8 mouse cellular contexts compared by ENCODE assay signal in the genomic region with DNA sequence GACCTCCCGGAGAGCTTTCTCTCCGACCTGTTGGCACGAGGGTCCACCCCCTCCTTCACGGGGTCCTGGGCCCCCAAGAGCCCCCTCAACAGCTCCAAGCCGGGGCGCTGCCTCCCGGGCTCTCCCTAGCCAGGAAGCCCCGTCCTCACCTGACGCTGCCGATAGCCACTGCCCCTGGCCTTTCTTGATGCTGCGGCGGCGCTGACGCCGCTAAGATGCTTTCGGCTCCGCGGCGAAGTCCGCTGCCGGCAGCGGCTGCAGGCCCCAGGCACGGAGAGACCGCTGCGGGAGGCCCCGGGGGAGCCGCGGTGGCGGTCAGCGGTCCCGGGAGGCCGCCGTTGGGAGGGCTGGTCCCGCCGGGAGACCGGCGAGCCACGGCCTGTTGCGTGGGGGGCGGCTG. TPM values are rescaled to one million over a fixed set of nuclear protein-coding genes. Genes with fewer than 3 reads are reported as not detected.
DNase-seq lines count a peak whose midpoint lies in the region; ATAC-seq and TF ChIP-seq lines count a peak whose summit lies in the region.

No protein-coding gene starts in this region.

- H3K4me1 ChIP-seq in heart, embryonic 12.5 days (replicated peaks) = peaks cover 13% of the 10 kb centered on the region
- H3K4me1 ChIP-seq in ES-E14 (ENCODE audit: control insufficient read depth in 2 of 2, insufficient read depth in 2 of 2, low read length in 2 of 2, poor library complexity in 1 of 2) = peaks cover 0 to 7% of the 10 kb centered on the region in 2 experiments; a peak in 1 of 4 replicates
- peaks cover 22% of the 10 kb centered on the region for H3K4me1 ChIP-seq in forebrain, embryonic 15.5 days

- H3K9me3 ChIP-seq in heart, embryonic 12.5 days (replicated peaks) = no peaks in the 10 kb centered on the region
- H3K9me3 ChIP-seq in ES-E14 (ENCODE audit: control insufficient read depth, insufficient read depth, low read depth, low read length) = no peaks in the 10 kb centered on the region
- no peaks in the 10 kb centered on the region for H3K9me3 ChIP-seq in forebrain, embryonic 15.5 days

- H3K36me3 ChIP-seq in heart, embryonic 12.5 days = peaks cover 35% of the 10 kb centered on the region
- peaks cover 33% of the 10 kb centered on the region for H3K36me3 ChIP-seq in ES-E14 (ENCODE audit: control insufficient read depth, insufficient read depth, low read length, poor library complexity, severe bottlenecking)
- H3K36me3 ChIP-seq in forebrain, embryonic 15.5 days = peaks cover 34% of the 10 kb centered on the region
- H3K36me3 ChIP-seq in macrophage (ENCODE audit: inconsistent target) = peaks cover 31% of the 10 kb centered on the region

- H3K9ac ChIP-seq in heart, embryonic 12.5 days = peak overlapping the region; percentile 100
- H3K9ac ChIP-seq in ES-E14 (ENCODE audit: insufficient read depth, low read depth, low read length, poor library complexity, severe bottlenecking) = peak overlapping the region; percentile 98
- peak overlapping the region; percentile 98 for H3K9ac ChIP-seq in forebrain, embryonic 15.5 days (replicated peaks)

- in situ Hi-C loops in ES-E14 (cut with MboI; ENCODE audit: low sequenced_read_pairs in 2 of 2, unreplicated experiment in 2 of 2) = no loop called here

- H3K79me2 ChIP-seq in macrophage (ENCODE audit: inconsistent target) = peaks cover 42% of the 10 kb centered on the region

- ATAC-seq in heart, embryonic 12.5 days (ENCODE audit: insufficient number of reproducible peaks, low FRiP score) = no peak
- ATAC-seq in forebrain, embryonic 15.5 days (replicated peaks) = no peak; the same call in 1 of the 2 replicates

- no peaks in the 10 kb centered on the region for H3K27me3 ChIP-seq in heart, embryonic 12.5 days (replicated peaks)
- no peaks in the 10 kb centered on the region for H3K27me3 ChIP-seq in forebrain, embryonic 15.5 days

- peak overlapping the region; percentile 99 for H3K4me3 ChIP-seq in heart, embryonic 12.5 days
- H3K4me3 ChIP-seq in ES-E14 (ENCODE audit: insufficient read depth in 1 of 2, low read depth in 1 of 2, low read length in 2 of 2, poor library complexity in 1 of 2, severe bottlenecking in 1 of 2) = peak overlapping the region; percentile 72 to 95
- peak overlapping the region; percentile 89 for H3K4me3 ChIP-seq in forebrain, embryonic 15.5 days
- H3K4me3 ChIP-seq in macrophage (ENCODE audit: inconsistent target) = peak overlapping the region; percentile 87

- H3K27ac ChIP-seq in heart, embryonic 12.5 days (ENCODE audit: poor library complexity, severe bottlenecking) = peak overlapping the region; percentile 100
- H3K27ac ChIP-seq in ES-E14 (ENCODE audit: insufficient read depth, low read depth, low read length, poor library complexity, severe bottlenecking) = peak overlapping the region; percentile 98
- H3K27ac ChIP-seq in forebrain, embryonic 15.5 days (replicated peaks) = peak overlapping the region; percentile 98
- H3K27ac ChIP-seq in macrophage = peak overlapping the region; percentile 80

- peak overlapping the region; percentile 83 for H3K4me2 ChIP-seq in heart, embryonic 12.5 days
- peak overlapping the region; percentile 71 for H3K4me2 ChIP-seq in forebrain, embryonic 15.5 days (replicated peaks)

- no peak for DNase-seq in heart, postnatal 14 days
- DNase-seq in ES-E14 (ENCODE audit: low read depth, low spot score) = no peak
- DNase-seq in frontal cortex, postnatal 10 days (ENCODE audit: low spot score in 2 of 2) = no peak
- DNase-seq in adrenal gland, adult 8-10 months = no peak
- no peak for DNase-seq in frontal cortex, adult 2 months (ENCODE audit: extremely low spot score in 1 of 2, low spot score in 1 of 2)

- intact Hi-C loops in heart, postnatal 14 days (cut with DNase I) = no loop called here

- under 1% methylated on average over 40 of the region's 40 CpGs for WGBS in heart, embryonic 12.5 days
- under 1% methylated on average over 40 of the region's 40 CpGs for WGBS in forebrain, embryonic 15.5 days
- WGBS in macrophage (ENCODE audit: missing documents) = under 1% methylated on average over 40 of the region's 40 CpGs

TF ChIP-seq in ES-E14, 5 proteins besides CTCF, POLR2A, EP300 and RAD21:
- TF ChIP-seq ZC3H11A (IDR thresholded peaks at IDR 0.05; ENCODE audit: borderline replicate concordance, low read depth, low read length) = no peak
- TF ChIP-seq MAFK (IDR thresholded peaks at IDR 0.05; ENCODE audit: insufficient read depth, low read depth, low read length) = no peak
- TF ChIP-seq HCFC1 (IDR thresholded peaks at IDR 0.05; ENCODE audit: borderline replicate concordance, insufficient read depth, low read length) = no peak
- no peak for TF ChIP-seq CHD2 (IDR thresholded peaks at IDR 0.05; ENCODE audit: low read depth, low read length)
- no peak for TF ChIP-seq ZNF384 (IDR thresholded peaks at IDR 0.05; ENCODE audit: low read depth, low read length)

RNA-seq across cellular contexts. Expression of a gene that starts 0.5 kb away (rescaled TPM):
- polyA plus RNA-seq in heart, embryonic 12.5 days (2016; fragmentation: Nextera tagmentation; extraction: Ambion mirVana) = 49.7 and 52.5 TPM in 2 replicates
- 10 to 100 TPM; 44.6 to 47.1 TPM for total RNA-seq in heart, postnatal 14 days (2021)
- total RNA-seq in ES-E14 (2012; rRNA removed) = 72.3 and 80.1 TPM in 2 replicates
- polyA plus RNA-seq in forebrain, embryonic 15.5 days (2015; fragmentation: Nextera tagmentation; extraction: Ambion mirVana) = 65.2 and 69.0 TPM in 2 replicates
- total RNA-seq in macrophage (2018; cell fraction: chromatin; rRNA removed) = 100 to 1,000 TPM; 171 to 516 (median 386) TPM
- 100 to 1,000 TPM in 6 of 26 experiments, 10 to 100 TPM in 20; 74.5 to 107 (median 92.7) TPM for total RNA-seq in macrophage (2018; cell fraction: cytosol; rRNA removed)
- 100 to 1,000 TPM; 149 to 349 (median 227) TPM for total RNA-seq in macrophage (2018; cell fraction: nucleus; rRNA removed)
- 60.6 to 79.7 TPM (median 71.8 TPM) in 3 replicates for polyA plus RNA-seq in macrophage (2018)
- 100 to 1,000 TPM in 2 of 4 experiments, 10 to 100 TPM in 2; 83.3 to 141 (median 110) TPM for total RNA-seq in adrenal gland, adult 8-10 months (2022)
- polyA plus RNA-seq in frontal cortex, adult 2 months (2012; rRNA removed) = 144 and 153 TPM in 2 replicates

RNA-seq across cellular contexts. Expression of a gene that starts 15.6 kb away (rescaled TPM):
- polyA plus RNA-seq in heart, embryonic 12.5 days (2016; fragmentation: Nextera tagmentation; extraction: Ambion mirVana) = 167 and 168 TPM in 2 replicates
- 100 to 1,000 TPM; 291 to 309 TPM for total RNA-seq in heart, postnatal 14 days (2021)
- total RNA-seq in ES-E14 (2012; rRNA removed) = 125 and 133 TPM in 2 replicates
- 127 and 130 TPM in 2 replicates for polyA plus RNA-seq in forebrain, embryonic 15.5 days (2015; fragmentation: Nextera tagmentation; extraction: Ambion mirVana)
- total RNA-seq in macrophage (2018; cell fraction: chromatin; rRNA removed) = 10 to 100 TPM in 23 of 26 experiments, 1 to 10 TPM in 3; 8.5 to 57.2 (median 22.6) TPM
- 10 to 100 TPM; 34.1 to 49.7 (median 44.5) TPM for total RNA-seq in macrophage (2018; cell fraction: cytosol; rRNA removed)
- total RNA-seq in macrophage (2018; cell fraction: nucleus; rRNA removed) = 10 to 100 TPM; 13.1 to 43.9 (median 26.5) TPM
- 41.8 to 72.5 TPM (median 42.9 TPM) in 3 replicates for polyA plus RNA-seq in macrophage (2018)
- total RNA-seq in adrenal gland, adult 8-10 months (2022) = 100 to 1,000 TPM; 205 to 255 (median 223) TPM
- 97.2 and 102 TPM in 2 replicates for polyA plus RNA-seq in frontal cortex, adult 2 months (2012; rRNA removed)

RNA-seq across cellular contexts. Expression of a gene that starts 27.5 kb away (rescaled TPM):
- 43.2 and 45.1 TPM in 2 replicates for polyA plus RNA-seq in heart, embryonic 12.5 days (2016; fragmentation: Nextera tagmentation; extraction: Ambion mirVana)
- total RNA-seq in heart, postnatal 14 days (2021) = 10 to 100 TPM; 44.3 to 44.8 TPM
- 20.3 and 22.5 TPM in 2 replicates for total RNA-seq in ES-E14 (2012; rRNA removed)
- polyA plus RNA-seq in forebrain, embryonic 15.5 days (2015; fragmentation: Nextera tagmentation; extraction: Ambion mirVana) = 69.1 and 72.7 TPM in 2 replicates
- total RNA-seq in macrophage (2018; cell fraction: chromatin; rRNA removed) = 10 to 100 TPM; 11.9 to 63.3 (median 41.1) TPM
- total RNA-seq in macrophage (2018; cell fraction: cytosol; rRNA removed) = 10 to 100 TPM in 22 of 26 experiments, 1 to 10 TPM in 4; 6.0 to 20.4 (median 15.8) TPM
- 10 to 100 TPM; 13.7 to 52.3 (median 28.3) TPM for total RNA-seq in macrophage (2018; cell fraction: nucleus; rRNA removed)
- polyA plus RNA-seq in macrophage (2018) = 10.4 to 17.2 TPM (median 11.7 TPM) in 3 replicates
- 10 to 100 TPM; 54.3 to 78.7 (median 65.2) TPM for total RNA-seq in adrenal gland, adult 8-10 months (2022)
- polyA plus RNA-seq in frontal cortex, adult 2 months (2012; rRNA removed) = 60.5 and 63.7 TPM in 2 replicates

RNA-seq across cellular contexts. Expression of a gene that starts 39.8 kb away (rescaled TPM):
- polyA plus RNA-seq in heart, embryonic 12.5 days (2016; fragmentation: Nextera tagmentation; extraction: Ambion mirVana) = 1.7 and 3.2 TPM in 2 replicates
- total RNA-seq in heart, postnatal 14 days (2021) = under 1 TPM; 0.48 to 0.49 TPM
- 0.11 and 0.27 TPM in 2 replicates for total RNA-seq in ES-E14 (2012; rRNA removed)
- 0.20 and 0.37 TPM in 2 replicates for polyA plus RNA-seq in forebrain, embryonic 15.5 days (2015; fragmentation: Nextera tagmentation; extraction: Ambion mirVana)
- under 1 TPM in 6 of 26 experiments, not detected in 20; 0.20 to 0.45 (median 0.32) TPM for total RNA-seq in macrophage (2018; cell fraction: chromatin; rRNA removed)
- under 1 TPM in 9 of 26 experiments, not detected in 17; under 0.01 to 0.19 (median 0.06) TPM for total RNA-seq in macrophage (2018; cell fraction: cytosol; rRNA removed)
- total RNA-seq in macrophage (2018; cell fraction: nucleus; rRNA removed) = 1 to 10 TPM in 1 of 26 experiments, under 1 TPM in 2, not detected in 23; 0.24 to 5.2 (median 0.40) TPM
- 0.06 TPM in 1 of 3 replicates, not detected in the others for polyA plus RNA-seq in macrophage (2018)
- total RNA-seq in adrenal gland, adult 8-10 months (2022) = under 1 TPM in 1 of 4 experiments, not detected in 3; 0.08 TPM
- 1.2 and 1.9 TPM in 2 replicates for polyA plus RNA-seq in frontal cortex, adult 2 months (2012; rRNA removed)
